Mouse (Mus musculus): ENCODE results near the gene Atp6v1g1.

Gene Atp6v1g1

DNA sequence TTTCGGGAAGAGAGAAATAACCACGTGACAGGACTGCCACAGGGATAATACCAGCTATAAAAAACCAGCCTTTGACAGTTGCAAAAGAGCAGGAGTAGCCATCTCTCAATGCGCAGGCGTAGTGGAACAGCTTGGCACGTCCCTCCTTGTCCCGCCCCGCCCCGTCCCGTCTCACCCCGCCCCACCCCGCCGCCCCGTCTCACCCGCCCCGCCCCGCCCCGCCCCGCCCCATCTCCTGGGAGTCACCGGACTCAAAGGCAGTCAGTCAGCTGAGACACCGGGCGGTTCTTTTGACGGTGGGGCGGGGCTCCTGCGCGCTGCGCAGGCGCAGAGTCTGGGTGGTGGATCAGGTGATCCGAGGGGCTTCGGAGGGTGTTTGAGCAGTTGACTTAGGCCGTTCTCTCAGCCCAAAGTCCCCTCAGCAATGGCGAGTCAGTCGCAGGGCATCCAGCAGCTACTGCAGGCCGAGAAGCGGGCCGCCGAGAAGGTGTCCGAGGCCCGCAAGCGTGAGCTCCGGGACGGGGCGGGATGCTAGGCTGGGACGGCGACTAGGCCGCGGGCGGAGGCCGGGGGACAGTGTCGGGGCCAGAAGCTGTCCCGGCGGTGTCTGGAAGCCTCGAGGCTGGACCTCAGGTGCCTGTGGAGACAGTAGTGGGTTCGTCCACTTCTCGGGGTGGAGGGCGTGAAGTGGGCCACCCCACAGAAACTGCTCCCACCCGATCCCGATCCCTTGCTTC lies at the start of gene Atp6v1g1:
TSS of gene Atp6v1g1 (plus strand) at position 279 of the 737 bp plus-strand sequence.
- peak; percentile 84 for DNase-seq (ENCODE audit: low spot score)

GRCm38 (mm10) chr4:63494967-63495914 lies 49.3 kb upstream of the Atp6v1g1 start:
- no peak for DNase-seq (ENCODE audit: low spot score)

DNA sequence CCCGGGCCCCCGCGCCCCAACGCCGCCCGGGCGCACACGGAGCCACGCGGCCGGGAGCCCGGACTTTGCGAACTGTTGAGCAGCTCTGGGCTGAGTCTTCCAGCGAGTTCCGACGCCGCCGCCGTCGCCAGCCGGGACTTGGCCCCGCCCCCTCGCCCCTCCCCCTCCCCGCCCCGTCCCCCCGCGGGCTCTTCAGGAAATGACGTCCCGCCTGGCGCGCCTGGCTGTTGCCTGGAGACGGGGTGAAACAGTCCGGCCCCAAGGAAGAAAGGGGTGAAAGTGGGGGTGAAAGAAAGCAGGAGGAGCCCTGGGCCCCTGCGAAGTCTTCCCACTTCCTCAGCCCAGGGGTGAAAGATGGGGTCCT lies 48.7 kb upstream of the Atp6v1g1 start, which contains the start of gene Whrn:
TSS of gene Whrn (minus strand) at position 77 of the 364 bp plus-strand sequence.
- no peak for DNase-seq (ENCODE audit: low spot score)

DNA sequence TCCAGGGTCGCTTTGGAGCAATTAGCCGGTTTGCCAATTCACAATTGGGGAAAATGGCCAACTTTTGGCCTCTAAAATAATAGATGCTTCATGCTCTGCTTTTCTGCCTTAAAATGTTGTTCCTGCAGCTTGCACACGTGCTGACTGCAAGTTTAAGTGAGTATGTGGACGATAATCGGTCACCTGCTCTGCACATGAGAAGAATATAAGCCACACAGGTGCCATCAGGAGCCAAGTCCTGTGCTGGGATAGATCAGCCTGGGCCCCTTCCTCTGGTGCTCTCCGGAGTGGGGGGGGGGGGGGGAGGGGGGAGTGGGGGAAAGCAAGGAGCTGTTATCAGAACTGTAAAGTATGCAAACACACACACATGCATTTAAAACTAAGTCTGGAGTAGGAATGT lies 48.3 kb upstream of the Atp6v1g1 start:
- no peak for DNase-seq (ENCODE audit: low spot score)

DNA sequence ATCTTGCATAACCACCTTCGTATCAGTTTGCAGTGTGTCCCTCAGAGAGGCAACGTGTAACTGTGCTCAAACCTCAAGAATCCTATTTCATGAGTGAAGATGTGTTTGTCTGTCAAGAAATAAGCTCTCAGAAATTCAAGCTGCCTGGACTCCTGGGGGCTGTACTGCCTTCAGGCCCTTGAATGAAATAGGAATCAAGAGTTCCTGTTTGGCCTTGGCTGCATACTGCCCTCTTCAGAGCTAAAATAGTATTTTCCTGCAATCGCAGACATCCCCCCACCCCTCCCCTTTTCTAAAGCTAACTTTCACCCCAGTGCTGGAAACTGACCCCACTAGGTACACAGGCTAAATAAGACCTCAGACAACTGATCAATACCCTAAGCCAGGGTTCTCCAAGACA lies 46.2 kb upstream of the Atp6v1g1 start:
- DNase-seq (ENCODE audit: low spot score), result no peak

GRCm38 (mm10) chr4:63501050-63501449 lies 43.5 kb upstream of the Atp6v1g1 start:
- DNase-seq (ENCODE audit: low spot score), result no peak

- DNase-seq (ENCODE audit: low spot score), result no peak
These were observed 40.6 kb upstream of the Atp6v1g1 start for GRCm38 (mm10) chr4:63503949-63504348.

- DNase-seq (ENCODE audit: low spot score), result no peak
These were observed 37.1 kb upstream of the Atp6v1g1 start for GRCm38 (mm10) chr4:63507478-63507877.

- DNase-seq (ENCODE audit: low spot score), result peak; percentile 51
These were observed 36.3 kb upstream of the Atp6v1g1 start for GRCm38 (mm10) chr4:63508232-63508631.

DNA sequence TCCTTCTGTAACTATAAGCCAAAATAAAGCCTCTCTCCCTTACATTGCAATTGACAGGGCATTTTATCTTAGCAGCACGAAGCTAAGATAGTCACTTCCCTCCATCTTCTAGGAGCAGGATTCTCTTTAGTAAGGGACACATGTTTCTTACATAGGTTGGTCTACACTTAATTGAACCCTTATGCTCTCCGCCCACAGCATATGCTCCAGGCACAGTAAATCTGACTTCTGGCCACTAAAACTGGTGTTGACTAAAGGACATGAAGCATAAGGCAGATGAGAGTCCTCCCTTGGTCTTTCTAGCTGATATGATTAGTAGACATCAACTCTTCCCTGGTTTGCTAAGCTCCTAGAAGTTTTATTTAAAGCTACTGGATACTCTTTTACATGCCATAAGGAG lies 31.7 kb upstream of the Atp6v1g1 start:
- DNase-seq (ENCODE audit: low spot score), result no peak

- DNase-seq (ENCODE audit: low spot score), result no peak
These were observed 30.1 kb upstream of the Atp6v1g1 start for GRCm38 (mm10) chr4:63514454-63514984.

GRCm38 (mm10) chr4:63515021-63515420 lies 29.6 kb upstream of the Atp6v1g1 start:
- no peak for DNase-seq (ENCODE audit: low spot score)

GRCm38 (mm10) chr4:63521813-63522419 lies 22.7 kb upstream of the Atp6v1g1 start:
- DNase-seq (ENCODE audit: low spot score), result no peak

DNA sequence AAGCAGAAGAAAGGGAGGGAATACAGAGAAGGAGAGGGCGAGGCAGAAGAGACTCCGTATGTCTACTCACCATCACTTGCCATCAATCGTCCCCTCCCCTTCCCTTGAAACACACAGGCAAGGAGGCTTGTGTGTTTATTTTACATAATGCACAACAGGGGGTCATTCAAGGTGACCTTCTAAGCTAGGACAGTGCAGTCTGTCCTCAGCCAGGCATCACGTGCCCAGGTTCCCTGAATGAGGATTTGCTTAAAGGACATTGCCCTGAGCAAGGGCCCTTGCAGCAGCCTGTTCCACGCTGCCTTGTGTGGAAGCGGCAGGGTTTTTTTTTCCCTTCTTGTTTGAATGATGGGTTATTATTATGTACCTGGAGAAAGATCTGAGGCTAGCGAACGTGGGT lies 19.1 kb upstream of the Atp6v1g1 start:
- no peak for DNase-seq (ENCODE audit: low spot score)

DNA sequence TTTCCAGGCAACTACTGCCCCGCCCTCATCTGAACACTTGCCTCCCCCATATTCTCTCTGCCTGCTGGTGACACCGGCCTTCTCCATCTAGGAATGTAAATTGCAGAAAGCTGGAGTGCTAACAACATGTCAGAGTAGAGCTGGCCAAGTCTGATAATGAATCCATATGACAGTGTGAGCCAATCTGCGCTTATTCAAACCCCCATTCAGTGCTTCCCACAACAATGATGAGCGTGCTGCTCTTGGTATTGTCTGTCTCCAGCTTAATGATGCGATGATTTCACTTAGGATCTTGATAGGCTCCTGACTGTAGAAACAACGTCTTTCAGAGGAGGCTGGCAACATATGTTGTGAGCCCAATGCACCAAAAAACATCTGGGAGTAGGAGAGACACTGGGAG lies 15.6 kb upstream of the Atp6v1g1 start:
- no peak for DNase-seq (ENCODE audit: low spot score)

GRCm38 (mm10) chr4:63530409-63530808 lies 14.2 kb upstream of the Atp6v1g1 start:
- DNase-seq (ENCODE audit: low spot score), result no peak

DNA sequence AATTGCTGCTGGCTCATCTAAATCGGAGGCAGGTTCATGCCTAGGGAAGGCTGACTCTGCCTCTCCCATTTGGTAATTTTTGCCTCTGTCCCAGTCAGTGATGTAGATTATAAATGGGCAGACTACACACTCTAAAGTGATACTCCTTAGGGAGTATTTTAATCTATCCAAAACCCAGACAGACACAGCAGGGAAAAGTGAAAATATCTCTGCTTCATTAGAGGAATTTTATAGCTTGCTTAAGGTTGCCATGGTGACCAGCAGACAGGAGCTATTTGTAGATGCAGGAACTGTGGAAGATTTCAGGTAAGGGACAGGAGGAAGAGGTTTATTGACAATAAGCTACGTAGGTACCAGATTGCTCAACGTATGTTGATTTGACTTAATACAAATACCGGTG lies 7.0 kb upstream of the Atp6v1g1 start:
- no peak for DNase-seq (ENCODE audit: low spot score)

DNA sequence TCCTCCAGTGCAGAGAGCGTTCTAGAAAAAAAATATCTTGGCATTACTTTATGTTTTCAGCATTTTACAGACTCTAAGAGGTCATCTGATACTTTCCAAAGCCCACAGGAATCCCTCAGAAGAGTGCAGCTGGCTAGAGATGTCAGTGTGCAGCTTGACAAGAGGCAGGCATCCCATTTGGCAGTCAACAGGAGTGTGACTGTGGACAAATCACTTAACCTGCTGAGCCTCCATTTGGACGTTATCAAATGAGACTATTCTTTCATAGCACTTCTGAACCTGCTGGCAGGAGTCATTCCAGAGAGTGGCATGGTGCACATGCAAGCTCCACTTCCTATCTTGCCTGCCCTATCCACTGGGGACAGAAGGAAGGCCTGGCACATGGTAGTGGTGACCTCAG lies 2.4 kb upstream of the Atp6v1g1 start:
- no peak for DNase-seq (ENCODE audit: low spot score)

DNA sequence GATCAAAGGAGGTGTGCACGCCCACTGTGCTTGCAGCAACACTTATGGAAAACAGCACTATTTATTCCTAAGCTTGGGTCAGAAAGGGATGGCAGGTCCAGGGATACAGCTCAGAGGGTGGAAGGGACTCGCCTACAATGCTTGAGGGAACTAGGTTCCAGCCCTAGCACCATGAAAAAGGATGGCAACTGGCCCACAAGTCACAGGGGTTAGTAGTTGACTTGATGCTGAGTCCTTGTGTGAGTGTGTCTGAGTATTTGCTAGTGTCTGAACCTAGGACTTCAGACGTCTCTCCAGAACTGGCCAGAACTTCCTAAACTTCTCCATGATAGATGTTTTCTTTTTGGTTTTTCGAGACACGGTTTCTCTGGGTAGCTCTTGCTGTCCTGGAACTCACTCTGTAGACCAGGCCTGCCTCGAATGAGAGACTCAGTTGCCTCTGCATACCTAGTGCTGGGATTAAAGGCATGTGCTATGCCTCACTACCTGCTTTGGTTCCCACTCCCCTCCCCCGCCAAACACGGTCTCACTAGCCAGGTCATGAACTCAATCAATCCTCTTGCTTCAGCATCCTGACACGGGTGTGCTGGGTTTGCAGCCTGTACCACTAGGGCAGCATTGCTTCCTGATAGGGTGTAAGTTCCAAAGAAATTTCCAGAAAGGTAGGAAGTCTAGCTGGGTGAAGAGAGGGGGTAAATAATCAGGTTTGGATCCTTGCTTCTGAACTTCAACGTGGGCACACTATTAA lies 652 bp upstream of the Atp6v1g1 start:
- peak; percentile 16 for DNase-seq (ENCODE audit: low spot score)

- no peak for DNase-seq (ENCODE audit: low spot score)
These were observed 823 bp downstream of the Atp6v1g1 start for GRCm38 (mm10) chr4:63545231-63545958.
